In the genomic region with DNA sequence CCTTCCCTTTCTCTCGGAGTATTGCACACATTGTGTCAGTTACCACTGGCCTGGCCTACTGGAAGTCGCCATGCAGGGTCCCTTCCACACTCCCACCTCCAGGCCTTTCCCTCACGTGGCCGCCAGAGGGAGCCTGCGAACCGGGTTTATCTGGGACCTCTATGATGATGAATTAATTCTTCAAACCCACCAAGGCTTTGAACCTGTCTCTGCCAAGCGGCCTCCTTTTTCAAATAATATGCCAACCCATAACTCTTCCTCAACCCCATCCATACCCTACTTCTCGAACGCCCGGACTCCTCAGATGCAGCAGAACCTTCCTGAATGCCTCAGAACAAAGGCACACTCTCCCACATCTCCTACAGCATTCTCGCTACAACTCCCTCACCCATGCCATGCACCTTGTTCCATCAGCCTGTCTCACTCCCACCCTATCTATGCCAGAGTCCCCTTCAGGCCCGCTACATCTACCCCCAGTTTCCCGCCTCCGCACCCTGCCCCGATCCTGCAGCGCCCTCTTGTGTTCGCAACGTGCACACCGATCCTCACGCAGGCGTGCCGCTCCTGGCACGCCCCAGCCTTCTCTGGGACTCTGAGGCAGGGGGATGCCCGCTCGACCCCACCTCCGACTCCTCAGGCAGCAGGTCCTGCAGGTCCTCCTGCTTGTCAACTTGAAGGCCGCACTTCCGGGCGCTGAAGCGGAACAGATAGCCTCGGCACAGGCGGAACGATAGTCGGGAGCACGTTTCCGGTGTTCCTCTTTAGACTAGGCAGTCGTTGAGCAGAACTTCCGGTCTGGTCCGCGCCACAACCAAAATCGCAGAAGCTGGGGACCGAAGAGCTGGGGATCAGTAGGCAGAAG, we compare ENCODE assay signal across 8 mouse cellular contexts. TPM values are rescaled to one million over a fixed set of nuclear protein-coding genes. Genes with fewer than 3 reads are reported as not detected.
DNase-seq lines count a peak whose midpoint lies in the region; ATAC-seq and TF ChIP-seq lines count a peak whose summit lies in the region.

No protein-coding gene starts in this region.

- H3K27me3 ChIP-seq in C2C12 (ENCODE audit: control insufficient read depth, insufficient read depth, insufficient read length), result no peaks in the 10 kb centered on the region
- H3K27me3 ChIP-seq in heart, embryonic 10.5 days (ENCODE audit: insufficient read depth, poor library complexity, severe bottlenecking), result peaks cover 27% of the 10 kb centered on the region
- no peaks in the 10 kb centered on the region for H3K27me3 ChIP-seq in kidney, embryonic 14.5 days (ENCODE audit: control insufficient read depth, insufficient read depth, low read length)
- H3K27me3 ChIP-seq in limb, embryonic 15.5 days, result no peaks in the 10 kb centered on the region
- 0 out of 2 replicates have a peak, but pooled peaks cover 4% of the 10 kb centered on the region for H3K27me3 ChIP-seq in midbrain, postnatal 0 days (ENCODE audit: insufficient read depth, low read length)

- peaks cover 3% of the 10 kb centered on the region; the same call in 1 of the 2 replicates for H3K9me3 ChIP-seq in heart, embryonic 10.5 days
- H3K9me3 ChIP-seq in kidney, embryonic 14.5 days (ENCODE audit: control insufficient read depth, low read length), result no peaks in the 10 kb centered on the region
- no peaks in the 10 kb centered on the region for H3K9me3 ChIP-seq in limb, embryonic 15.5 days
- no peaks in the 10 kb centered on the region for H3K9me3 ChIP-seq in midbrain, postnatal 0 days (ENCODE audit: low read length)

- H3K27ac ChIP-seq in embryonic fibroblast, embryonic 13.5 days (ENCODE audit: insufficient read depth, low read length), result peak overlapping the region; percentile 83
- peak overlapping the region; percentile 96 for H3K27ac ChIP-seq in heart, embryonic 10.5 days
- H3K27ac ChIP-seq in kidney, embryonic 14.5 days (ENCODE audit: low read depth, low read length), result peak overlapping the region; percentile 97
- H3K27ac ChIP-seq in limb, embryonic 15.5 days, result peak overlapping the region; percentile 98
- peak overlapping the region; percentile 91 for H3K27ac ChIP-seq in midbrain, postnatal 0 days (ENCODE audit: low read depth, low read length)

- TF ChIP-seq CTCF in C2C12 (IDR thresholded peaks at IDR 0.05; ENCODE audit: control insufficient read depth, insufficient read depth, insufficient read length), result peak; percentile 95
- TF ChIP-seq CTCF in embryonic fibroblast, embryonic 13.5 days (IDR thresholded peaks at IDR 0.05; ENCODE audit: borderline replicate concordance, insufficient read depth, low read length), result peak; percentile 85
- peak; percentile 84 for TF ChIP-seq CTCF in midbrain, postnatal 0 days (IDR thresholded peaks at IDR 0.05)

- H3ac ChIP-seq in C2C12 (ENCODE audit: control insufficient read depth, insufficient read length, low read depth), result peak overlapping the region; percentile 72

- under 1% methylated on average over 42 of the region's 42 CpGs for WGBS in heart, embryonic 10.5 days
- under 1% methylated on average over 42 of the region's 42 CpGs for whole genome bisulfite sequencing in kidney, embryonic 14.5 days
- under 1% methylated on average over 42 of the region's 42 CpGs for WGBS in limb, embryonic 15.5 days
- WGBS in midbrain, postnatal 0 days, result 1% methylated on average over 42 of the region's 42 CpGs

- peak; percentile 99 for DNase-seq in brain, adult 2 months (ENCODE audit: low read depth, low spot score)
- peak; percentile 98 for DNase-seq in heart, embryonic 10.5 days (ENCODE audit: low spot score)
- peak; percentile 98 for DNase-seq in midbrain, postnatal 0 days (ENCODE audit: low spot score)
- peak; percentile 94 to 96 for DNase-seq in spleen, postnatal 10 days (ENCODE audit: low spot score in 2 of 2)

- peak; percentile 80 for TF ChIP-seq POLR2A in embryonic fibroblast, embryonic 13.5 days (IDR thresholded peaks at IDR 0.05; ENCODE audit: low read depth, low read length)

- H3K36me3 ChIP-seq in C2C12 (ENCODE audit: control insufficient read depth, insufficient read depth), result peaks cover 14% of the 10 kb centered on the region
- peaks cover 33% of the 10 kb centered on the region for H3K36me3 ChIP-seq in heart, embryonic 10.5 days
- peaks cover 19% of the 10 kb centered on the region; the same call in 1 of the 2 replicates for H3K36me3 ChIP-seq in kidney, embryonic 14.5 days (ENCODE audit: control insufficient read depth, insufficient read depth, low read length)
- H3K36me3 ChIP-seq in limb, embryonic 15.5 days, result peaks cover 35% of the 10 kb centered on the region
- H3K36me3 ChIP-seq in midbrain, postnatal 0 days (ENCODE audit: insufficient read depth, low read length), result peaks cover 27% of the 10 kb centered on the region

- peak overlapping the region; percentile 64 for H3K4me3 ChIP-seq in C2C12 (ENCODE audit: insufficient read depth, poor library complexity, severe bottlenecking)
- peak overlapping the region; percentile 82 for H3K4me3 ChIP-seq in embryonic fibroblast, embryonic 13.5 days (ENCODE audit: insufficient read depth, low read length)
- peak overlapping the region; percentile 82 for H3K4me3 ChIP-seq in heart, embryonic 10.5 days
- H3K4me3 ChIP-seq in kidney, embryonic 14.5 days (ENCODE audit: low read length), result peak overlapping the region; percentile 70
- peak overlapping the region; percentile 76 for H3K4me3 ChIP-seq in limb, embryonic 15.5 days
- H3K4me3 ChIP-seq in midbrain, postnatal 0 days (ENCODE audit: low read depth, low read length), result peak overlapping the region; percentile 71

- peaks cover 6% of the 10 kb centered on the region for H3K79me3 ChIP-seq in C2C12 (ENCODE audit: low read depth)

- peak overlapping the region; percentile 62 for H3K4me2 ChIP-seq in kidney, embryonic 14.5 days (replicated peaks; ENCODE audit: low read depth, low read length)
- H3K4me2 ChIP-seq in limb, embryonic 15.5 days, result peak overlapping the region; percentile 66
- H3K4me2 ChIP-seq in midbrain, postnatal 0 days (ENCODE audit: low read depth, low read length, poor library complexity, severe bottlenecking), result peak overlapping the region; percentile 66

- H3K79me2 ChIP-seq in C2C12 (ENCODE audit: control insufficient read depth, insufficient read depth), result peaks cover 14% of the 10 kb centered on the region

- peak; percentile 93 for ATAC-seq in kidney, embryonic 14.5 days (ENCODE audit: low FRiP score, low TSS enrichment)
- ATAC-seq in limb, embryonic 15.5 days (ENCODE audit: insufficient number of reproducible peaks, low FRiP score, low TSS enrichment, low read depth), result peak; percentile 86
- peak; percentile 89 for ATAC-seq in midbrain, postnatal 0 days (ENCODE audit: low FRiP score)

- peak overlapping the region; percentile 76 for H3K9ac ChIP-seq in kidney, embryonic 14.5 days (ENCODE audit: low read depth, low read length)
- H3K9ac ChIP-seq in limb, embryonic 15.5 days, result peak overlapping the region; percentile 90
- peak overlapping the region; percentile 89 for H3K9ac ChIP-seq in midbrain, postnatal 0 days (replicated peaks; ENCODE audit: low read length, poor library complexity, severe bottlenecking)

- peaks cover 3% of the 10 kb centered on the region; the same call in 1 of the 2 replicates for H3K4me1 ChIP-seq in embryonic fibroblast, embryonic 13.5 days (ENCODE audit: control insufficient read depth, insufficient read depth, low read length)
- H3K4me1 ChIP-seq in heart, embryonic 10.5 days, result peaks cover 18% of the 10 kb centered on the region
- H3K4me1 ChIP-seq in kidney, embryonic 14.5 days (ENCODE audit: control insufficient read depth, insufficient read depth, low read length), result peaks cover 3% of the 10 kb centered on the region; the same call in 1 of the 2 replicates
- H3K4me1 ChIP-seq in limb, embryonic 15.5 days, result peaks cover 33% of the 10 kb centered on the region
- H3K4me1 ChIP-seq in midbrain, postnatal 0 days (ENCODE audit: insufficient read depth, low read length), result 0 out of 2 replicates have a peak, but pooled peaks cover 4% of the 10 kb centered on the region

RNA-seq across cellular contexts. Expression of gene Zbtb45, which starts 0.5 kb away (rescaled TPM):
- 19.4 TPM for polyA plus RNA-seq in C2C12 (2012; fragmentation: generic; extraction: Trizol)
- 14.2 and 16.9 TPM in 2 replicates for polyA plus RNA-seq in embryonic fibroblast, embryonic 13.5 days (2011; ENCODE audit: insufficient read length, low read depth, missing spikeins)
- polyA plus RNA-seq in heart, embryonic 10.5 days (2016; fragmentation: Nextera tagmentation; extraction: Ambion mirVana), result 18.2 and 20.8 TPM in 2 replicates
- 19.8 and 29.6 TPM in 2 replicates for polyA plus RNA-seq in kidney, embryonic 14.5 days (2014; fragmentation: Nextera tagmentation; extraction: Ambion mirVana)
- 23.7 and 25.2 TPM in 2 replicates for polyA plus RNA-seq in limb, embryonic 15.5 days (2015; fragmentation: Nextera tagmentation; extraction: Ambion mirVana)
- total RNA-seq in midbrain, postnatal 0 days (2014; rRNA removed), result 37.5 and 70.8 TPM in 2 replicates
- polyA plus RNA-seq in midbrain, postnatal 0 days (2015; fragmentation: Nextera tagmentation; extraction: Ambion mirVana), result 29.0 and 31.8 TPM in 2 replicates

RNA-seq across cellular contexts. Expression of gene Trim28, which starts 10.5 kb away (rescaled TPM):
- polyA plus RNA-seq in C2C12 (2012; fragmentation: generic; extraction: Trizol), result 606 TPM
- 352 and 453 TPM in 2 replicates for polyA plus RNA-seq in embryonic fibroblast, embryonic 13.5 days (2011; ENCODE audit: insufficient read length, low read depth, missing spikeins)
- 219 and 367 TPM in 2 replicates for polyA plus RNA-seq in heart, embryonic 10.5 days (2016; fragmentation: Nextera tagmentation; extraction: Ambion mirVana)
- 433 and 514 TPM in 2 replicates for polyA plus RNA-seq in kidney, embryonic 14.5 days (2014; fragmentation: Nextera tagmentation; extraction: Ambion mirVana)
- 189 and 243 TPM in 2 replicates for polyA plus RNA-seq in limb, embryonic 15.5 days (2015; fragmentation: Nextera tagmentation; extraction: Ambion mirVana)
- total RNA-seq in midbrain, postnatal 0 days (2014; rRNA removed), result 467 and 650 TPM in 2 replicates
- 187 and 190 TPM in 2 replicates for polyA plus RNA-seq in midbrain, postnatal 0 days (2015; fragmentation: Nextera tagmentation; extraction: Ambion mirVana)

RNA-seq across cellular contexts. Expression of gene Slc27a5, which starts 11.4 kb away (rescaled TPM):
- polyA plus RNA-seq in C2C12 (2012; fragmentation: generic; extraction: Trizol), result 0.05 TPM
- not detected in 2 replicates for polyA plus RNA-seq in embryonic fibroblast, embryonic 13.5 days (2011; ENCODE audit: insufficient read length, low read depth, missing spikeins)
- polyA plus RNA-seq in heart, embryonic 10.5 days (2016; fragmentation: Nextera tagmentation; extraction: Ambion mirVana), result not detected in 2 replicates
- not detected in 2 replicates for polyA plus RNA-seq in kidney, embryonic 14.5 days (2014; fragmentation: Nextera tagmentation; extraction: Ambion mirVana)
- 0.07 and 0.20 TPM in 2 replicates for polyA plus RNA-seq in limb, embryonic 15.5 days (2015; fragmentation: Nextera tagmentation; extraction: Ambion mirVana)
- total RNA-seq in midbrain, postnatal 0 days (2014; rRNA removed), result not detected in 2 replicates
- 0.18 and 0.21 TPM in 2 replicates for polyA plus RNA-seq in midbrain, postnatal 0 days (2015; fragmentation: Nextera tagmentation; extraction: Ambion mirVana)

RNA-seq across cellular contexts. Expression of gene Chmp2a, which starts 25.2 kb away (rescaled TPM):
- 128 TPM for polyA plus RNA-seq in C2C12 (2012; fragmentation: generic; extraction: Trizol)
- 85.6 and 98.6 TPM in 2 replicates for polyA plus RNA-seq in embryonic fibroblast, embryonic 13.5 days (2011; ENCODE audit: insufficient read length, low read depth, missing spikeins)
- 129 and 142 TPM in 2 replicates for polyA plus RNA-seq in heart, embryonic 10.5 days (2016; fragmentation: Nextera tagmentation; extraction: Ambion mirVana)
- polyA plus RNA-seq in kidney, embryonic 14.5 days (2014; fragmentation: Nextera tagmentation; extraction: Ambion mirVana), result 148 and 165 TPM in 2 replicates
- 179 and 185 TPM in 2 replicates for polyA plus RNA-seq in limb, embryonic 15.5 days (2015; fragmentation: Nextera tagmentation; extraction: Ambion mirVana)
- 67.6 and 114 TPM in 2 replicates for total RNA-seq in midbrain, postnatal 0 days (2014; rRNA removed)
- polyA plus RNA-seq in midbrain, postnatal 0 days (2015; fragmentation: Nextera tagmentation; extraction: Ambion mirVana), result 198 and 205 TPM in 2 replicates

RNA-seq across cellular contexts. Expression of gene Ube2m, which starts 28.7 kb away (rescaled TPM):
- 239 TPM for polyA plus RNA-seq in C2C12 (2012; fragmentation: generic; extraction: Trizol)
- 273 and 288 TPM in 2 replicates for polyA plus RNA-seq in embryonic fibroblast, embryonic 13.5 days (2011; ENCODE audit: insufficient read length, low read depth, missing spikeins)
- polyA plus RNA-seq in heart, embryonic 10.5 days (2016; fragmentation: Nextera tagmentation; extraction: Ambion mirVana), result 159 and 189 TPM in 2 replicates
- 156 and 199 TPM in 2 replicates for polyA plus RNA-seq in kidney, embryonic 14.5 days (2014; fragmentation: Nextera tagmentation; extraction: Ambion mirVana)
- 102 and 104 TPM in 2 replicates for polyA plus RNA-seq in limb, embryonic 15.5 days (2015; fragmentation: Nextera tagmentation; extraction: Ambion mirVana)
- 359 and 383 TPM in 2 replicates for total RNA-seq in midbrain, postnatal 0 days (2014; rRNA removed)
- 146 and 147 TPM in 2 replicates for polyA plus RNA-seq in midbrain, postnatal 0 days (2015; fragmentation: Nextera tagmentation; extraction: Ambion mirVana)

Comparison
In these comparisons a context has a peak if more than half of its experiments do, and no peak if none do; other contexts are left out.
1. Peak in every context shown above with its lines: DNase-seq, ATAC-seq, H3K4me3 ChIP-seq and H3K27ac ChIP-seq.